Mouse (Mus musculus): ENCODE measurements around the gene Gm21190.
"Not testable (repeated sequence)": the region's sequence is repeated elsewhere in the genome, so short reads cannot be mapped to it uniquely, and the experiment has no call there.

- not testable (repeated sequence) for TF ChIP-seq GATA1 (IDR thresholded peaks at IDR 0.05; ENCODE audit: borderline replicate concordance, low read length); FLI1 (IDR thresholded peaks at IDR 0.05; ENCODE audit: low read length)
Observed at GRCm38 (mm10) chr5:15558654-15559053, 29.6 kb upstream of the Gm21190 start.

Measured in megakaryocyte, embryonic 14.5 days (primary cell).